Mouse (Mus musculus) embryonic fibroblast, embryonic 13.5 days (primary cell): Measurements from ENCODE around the gene Bcor.

Experiments used
- CTCF ChIP-seq: IDR thresholded peaks from 2 replicates; pipeline ENCODE4 v1.5.1; 2011; ENCODE audit warnings: mild to moderate bottlenecking, control low read depth, low read length, moderate library complexity, borderline replicate concordance; ENCODE audit not compliant: insufficient read depth
- POLR2A ChIP-seq: IDR thresholded peaks from 2 replicates; pipeline ENCODE4 v1.6.1; 2011; ENCODE audit warnings: low read depth, mild to moderate bottlenecking, control low read depth, low read length, moderate library complexity

- no peak for TF ChIP-seq CTCF
- TF ChIP-seq POLR2A, result no peak
These were observed 27.5 kb downstream of the Bcor start for GRCm38 (mm10) chrX:12132541-12133177.
